Mouse (Mus musculus) MEL (cell line): Measurements from ENCODE around the gene Plau. TPM values are rescaled to one million over a fixed set of nuclear protein-coding genes. Genes with fewer than 3 reads are reported as not detected.

Source experiments
- DNase-seq: peaks from one replicate; pipeline ENCODE4 v3.0.0; 2011; ENCODE audit warnings: low read depth, low spot score
- H3K27ac ChIP-seq: 2 replicates; pipeline ENCODE4 v1.5.1; 2012; ENCODE audit warnings: low read depth, mild to moderate bottlenecking, control low read depth, low read length, moderate library complexity; ENCODE audit not compliant: control insufficient read depth
- H3K27me3 ChIP-seq, 2 experiments: fragments of 150-350 bp in 1 of 2; sonication (generic) in 1 of 2; 2 replicates each; pipeline ENCODE4 v1.6.1; 2012; ENCODE audit warnings: low read length in 2 of 2, mild to moderate bottlenecking in 2 of 2, improper control_type of control experiment in 1 of 2, moderate library complexity in 1 of 2; ENCODE audit not compliant: insufficient read depth in 2 of 2, control insufficient read depth in 1 of 2
- H3K36me3 ChIP-seq, 2 experiments: 2 replicates each; pipeline ENCODE4 v1.6.1; 2012 to 2014; ENCODE audit warnings: low read length in 2 of 2, improper control_type of control experiment in 1 of 2, inconsistent platforms in 1 of 2, mild to moderate bottlenecking in 1 of 2; ENCODE audit not compliant: insufficient read depth in 2 of 2, control insufficient read depth in 1 of 2
- H3K4me1 ChIP-seq, 2 experiments: fragments of 150-350 bp in 1 of 2; sonication (generic) in 1 of 2; 2 replicates each; pipeline ENCODE4 v1.6.1; 2012; ENCODE audit warnings: low read length in 2 of 2, improper control_type of control experiment in 1 of 2, mild to moderate bottlenecking in 1 of 2; ENCODE audit not compliant: insufficient read depth in 2 of 2, control insufficient read depth in 1 of 2
- H3K4me3 ChIP-seq, 2 experiments: fragments of 150-350 bp in 1 of 2; sonication (generic) in 1 of 2; 2 replicates each; pipeline ENCODE4 v1.5.1; 2012; ENCODE audit warnings: low read depth in 2 of 2, low read length in 2 of 2, mild to moderate bottlenecking in 2 of 2, moderate library complexity in 2 of 2, control low read depth in 1 of 2, improper control_type of control experiment in 1 of 2; ENCODE audit not compliant: control insufficient read depth in 1 of 2, insufficient read depth in 1 of 2
- H3K79me2 ChIP-seq: 2 replicates; pipeline ENCODE4 v1.6.1; 2012; ENCODE audit warnings: mild to moderate bottlenecking, low read length, moderate library complexity; ENCODE audit not compliant: control insufficient read depth, poor library complexity, insufficient read depth
- H3K9ac ChIP-seq: 2 replicates; pipeline ENCODE4 v1.6.1; 2012; ENCODE audit warnings: low read depth, mild to moderate bottlenecking, control low read depth, low read length, moderate library complexity; ENCODE audit not compliant: control insufficient read depth, poor library complexity, severe bottlenecking
- H3K9me3 ChIP-seq: fragments of 150-350 bp; sonication (generic); replicated peaks from 2 replicates; pipeline ENCODE4 v1.6.1; 2012; ENCODE audit warnings: mild to moderate bottlenecking, low read length, improper control_type of control experiment, moderate library complexity; ENCODE audit not compliant: insufficient read depth
- BHLHE40 ChIP-seq: IDR thresholded peaks from 2 replicates; pipeline ENCODE4 v1.6.1; 2012; ENCODE audit warnings: low read depth, mild to moderate bottlenecking, inconsistent platforms, low read length, improper control_type of control experiment, borderline replicate concordance
- CHD1 ChIP-seq: IDR thresholded peaks from 2 replicates; pipeline ENCODE4 v1.6.1; 2012; ENCODE audit warnings: low read depth, mild to moderate bottlenecking, inconsistent platforms, low read length, improper control_type of control experiment
- CTCF ChIP-seq, 3 experiments: IDR thresholded peaks in 2 of 3; conservative IDR thresholded peaks in 1 of 3; 2 replicates each; pipeline ENCODE4 v1.5.1; 2011 to 2012; ENCODE audit warnings: low read length in 3 of 3, low read depth in 2 of 3, mild to moderate bottlenecking in 2 of 3, improper control_type of control experiment in 1 of 3, inconsistent platforms in 1 of 3, mixed read lengths in 1 of 3, moderate library complexity in 1 of 3; ENCODE audit not compliant: control insufficient read depth in 1 of 3, insufficient read depth in 1 of 3, poor library complexity in 1 of 3, severe bottlenecking in 1 of 3
- E2F4 ChIP-seq: IDR thresholded peaks from 2 replicates; pipeline ENCODE4 v1.6.1; 2011; ENCODE audit warnings: low read depth, low read length, improper control_type of control experiment, borderline replicate concordance
- EP300 ChIP-seq, 2 experiments: IDR thresholded peaks; 2 replicates each; pipeline ENCODE4 v1.6.1; 2011; ENCODE audit warnings: improper control_type of control experiment in 2 of 2, low read length in 2 of 2, low read depth in 1 of 2, mild to moderate bottlenecking in 1 of 2
- ETS1 ChIP-seq: IDR thresholded peaks from 2 replicates; pipeline ENCODE4 v1.6.1; 2012; ENCODE audit warnings: low read depth, mild to moderate bottlenecking, inconsistent platforms, low read length, improper control_type of control experiment, moderate library complexity
- GATA1 ChIP-seq: IDR thresholded peaks from 2 replicates; pipeline ENCODE4 v1.6.1; 2011; ENCODE audit warnings: low read depth, low read length, improper control_type of control experiment
- KAT2A ChIP-seq: conservative IDR thresholded peaks from 2 replicates; pipeline ENCODE4 v1.6.1; 2012; ENCODE audit warnings: low read depth, low read length, improper control_type of control experiment, inconsistent platforms
- MAX ChIP-seq: IDR thresholded peaks from 2 replicates; pipeline ENCODE4 v1.6.1; 2011; ENCODE audit warnings: low read length, improper control_type of control experiment
- MAZ ChIP-seq: IDR thresholded peaks from 2 replicates; pipeline ENCODE4 v1.6.1; 2012; ENCODE audit warnings: low read depth, mild to moderate bottlenecking, inconsistent platforms, low read length, improper control_type of control experiment
- MXI1 ChIP-seq: IDR thresholded peaks from 2 replicates; pipeline ENCODE4 v1.6.1; 2011; ENCODE audit warnings: mild to moderate bottlenecking, low read depth, low read length, improper control_type of control experiment
- MYB ChIP-seq: IDR thresholded peaks from 2 replicates; pipeline ENCODE4 v1.6.1; 2011; ENCODE audit warnings: mild to moderate bottlenecking, low read depth, low read length, improper control_type of control experiment
- MYC ChIP-seq: IDR thresholded peaks from 2 replicates; pipeline ENCODE4 v1.6.1; 2011; ENCODE audit warnings: low read depth, mild to moderate bottlenecking, low read length, improper control_type of control experiment, moderate library complexity
- POLR2A ChIP-seq, 2 experiments: IDR thresholded peaks; 2 replicates each; pipeline ENCODE4 v1.6.1; 2011 to 2012; ENCODE audit warnings: low read length in 2 of 2, mild to moderate bottlenecking in 2 of 2, control low read depth in 1 of 2, improper control_type of control experiment in 1 of 2, low read depth in 1 of 2, moderate library complexity in 1 of 2; ENCODE audit not compliant: control insufficient read depth in 1 of 2, insufficient read depth in 1 of 2, poor library complexity in 1 of 2
- POLR2AphosphoS2 ChIP-seq: IDR thresholded peaks from 2 replicates; pipeline ENCODE4 v1.6.1; 2011; ENCODE audit warnings: low read length, improper control_type of control experiment
- POLR2AphosphoS5 ChIP-seq: IDR thresholded peaks from 2 replicates; pipeline ENCODE4 v1.6.1; 2012; ENCODE audit warnings: low read depth, borderline replicate concordance, mild to moderate bottlenecking, inconsistent platforms, low read length, moderate library complexity, mixed read lengths
- RAD21 ChIP-seq: IDR thresholded peaks from 2 replicates; pipeline ENCODE4 v1.6.1; 2011; ENCODE audit warnings: mild to moderate bottlenecking, low read depth, low read length, improper control_type of control experiment
- RCOR1 ChIP-seq: IDR thresholded peaks from 2 replicates; pipeline ENCODE4 v1.6.1; 2012; ENCODE audit warnings: low read depth, mild to moderate bottlenecking, inconsistent platforms, low read length, improper control_type of control experiment
- SMC3 ChIP-seq: IDR thresholded peaks from 2 replicates; pipeline ENCODE4 v1.6.1; 2011; ENCODE audit warnings: low read depth, low read length, improper control_type of control experiment
- TAL1 ChIP-seq: IDR thresholded peaks from 2 replicates; pipeline ENCODE4 v1.6.1; 2012; ENCODE audit warnings: mild to moderate bottlenecking, inconsistent platforms, low read length, moderate library complexity, mixed read lengths
- TBP ChIP-seq: IDR thresholded peaks from 2 replicates; pipeline ENCODE4 v1.8.0; 2011; ENCODE audit warnings: low read depth, low read length, improper control_type of control experiment
- UBTF ChIP-seq: IDR thresholded peaks from 2 replicates; pipeline ENCODE4 v1.6.1; 2012; ENCODE audit warnings: low read depth, mild to moderate bottlenecking, inconsistent platforms, low read length, improper control_type of control experiment, moderate library complexity, borderline replicate concordance; ENCODE audit not compliant: insufficient read depth
- USF2 ChIP-seq, 2 experiments: IDR thresholded peaks; 2 replicates each; pipeline ENCODE4 v1.6.1; 2011 to 2012; ENCODE audit warnings: improper control_type of control experiment in 2 of 2, low read length in 2 of 2, borderline replicate concordance in 1 of 2, inconsistent platforms in 1 of 2, low read depth in 1 of 2, mild to moderate bottlenecking in 1 of 2; ENCODE audit not compliant: insufficient read depth in 1 of 2
- ZMIZ1 ChIP-seq: IDR thresholded peaks from 2 replicates; pipeline ENCODE4 v1.6.1; 2012; ENCODE audit warnings: low read depth, mild to moderate bottlenecking, inconsistent platforms, low read length, improper control_type of control experiment, moderate library complexity
- ZNF384 ChIP-seq: IDR thresholded peaks from 2 replicates; pipeline ENCODE4 v1.6.1; 2012; ENCODE audit warnings: low read depth, mild to moderate bottlenecking, inconsistent platforms, low read length, improper control_type of control experiment
- polyA plus RNA-seq, 2 experiments: library from polyadenylated mRNA; stranded (reverse) in 1 of 2; unstranded in 1 of 2; fragments of >175 nt in 1 of 2; fragments of >200 nt in 1 of 2; gene quantifications; 2 replicates each; pipeline versions ENCODE4 v1.2.1 to v1.2.4; 2012; ENCODE audit warnings: low replicate concordance in 2 of 2, low read depth in 1 of 2; ENCODE audit not compliant: insufficient read length in 2 of 2, insufficient read depth in 1 of 2, missing spikeins in 1 of 2
- total RNA-seq: library from RNA; depleted of rRNA; stranded (reverse); fragments of 300-350 nt; gene quantifications from 2 replicates; pipeline ENCODE4 v1.2.3, GENCODE M21; 2012

The Plau gene
- total and polyA plus RNA-seq, 3 experiments: 0.04 TPM; not detected in 2

DNA sequence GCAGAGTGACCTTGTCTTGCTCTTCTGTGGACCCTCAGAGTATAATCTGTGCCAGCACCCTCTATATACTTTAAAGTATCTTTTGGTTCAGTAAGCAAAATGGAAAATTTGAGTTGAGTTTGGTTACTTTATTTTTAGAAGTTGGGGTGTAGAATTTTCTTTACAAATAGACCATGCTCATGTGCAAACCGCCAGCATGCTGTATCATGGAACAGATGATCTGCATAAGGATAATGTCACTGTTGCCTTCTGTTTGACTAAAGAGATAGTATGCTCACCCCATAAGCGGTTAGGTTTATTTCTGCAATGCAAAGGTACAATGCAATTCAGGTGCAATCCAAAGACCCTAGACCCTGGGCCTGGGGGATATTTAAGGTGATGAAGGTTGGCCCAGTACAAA, 10.9 kb upstream of the Plau start:
- Histone ChIP-seq H3K4me3 (no peak overlapping the region), H3K9ac (no peak overlapping the region), H3K9me3 (no peaks in the 10 kb centered on the region), H3K27me3 (peaks cover 3 to 5% of the 10 kb centered on the region in 2 experiments; a peak in 3 of 4 replicates), H3K4me1 (peaks cover 2 to 4% of the 10 kb centered on the region in 2 experiments; a peak in 3 of 4 replicates), H3K79me2 (no peaks in the 10 kb centered on the region), H3K36me3 (peaks cover 0 to 4% of the 10 kb centered on the region in 2 experiments; a peak in 1 of 4 replicates), H3K27ac (no peak overlapping the region)
- DNase-seq: no peak
- TF ChIP-seq MAX (no peak), POLR2AphosphoS2 (no peak), USF2 (IDR thresholded peaks at IDR 0.05; ENCODE audit: borderline replicate concordance in 1 of 2, insufficient read depth in 1 of 2, low read depth in 1 of 2, low read length in 2 of 2) (no peak), TAL1 (no peak), E2F4 (no peak), MYC (no peak), POLR2AphosphoS5 (no peak), EP300 (IDR thresholded peaks at IDR 0.05; ENCODE audit: low read depth in 1 of 2, low read length in 2 of 2) (no peak), ETS1 (no peak), POLR2A (IDR thresholded peaks at IDR 0.05; ENCODE audit: control insufficient read depth in 1 of 2, insufficient read depth in 1 of 2, low read depth in 1 of 2, low read length in 2 of 2, poor library complexity in 1 of 2) (no peak), ZMIZ1 (no peak), KAT2A (no peak), ZNF384 (no peak)

DNA sequence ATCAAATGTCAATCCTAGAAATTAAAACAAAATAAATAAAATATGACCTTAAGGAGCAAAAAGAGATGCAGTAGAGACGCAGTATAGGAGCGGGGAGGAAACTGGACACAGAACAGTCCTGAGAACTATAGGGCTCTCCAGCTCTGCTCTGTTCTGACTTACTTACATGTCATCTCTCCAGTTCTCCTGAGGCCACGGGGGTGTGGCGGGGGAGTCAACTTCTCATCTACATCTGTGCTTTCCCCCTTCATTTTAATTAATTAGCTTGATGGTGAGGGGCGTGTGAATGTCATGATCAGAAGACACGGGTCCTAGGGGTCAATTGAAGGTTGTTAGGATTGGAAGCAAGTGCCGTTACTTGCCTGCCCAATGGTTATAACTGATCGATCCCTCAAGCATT, 9.4 kb upstream of the Plau start:
- H3K27ac ChIP-seq: no peak overlapping the region
- no peak for TF ChIP-seq BHLHE40
- no peak for TF ChIP-seq SMC3
- TF ChIP-seq POLR2AphosphoS2: no peak
- no peak for TF ChIP-seq TAL1
- TF ChIP-seq CTCF (IDR thresholded peaks at IDR 0.05 in 2 of 3, conservative IDR thresholded peaks at IDR 0.05 in 1 of 3; ENCODE audit: control insufficient read depth in 1 of 3, insufficient read depth in 1 of 3, low read depth in 2 of 3, low read length in 3 of 3, poor library complexity in 1 of 3, severe bottlenecking in 1 of 3): no peak
- no peak for TF ChIP-seq GATA1
- TF ChIP-seq RCOR1: no peak
- no peak for TF ChIP-seq TBP
- no peak for TF ChIP-seq MXI1
- no peak for TF ChIP-seq MAZ
- TF ChIP-seq MYB: no peak
- no peak for TF ChIP-seq RAD21
- no peak for TF ChIP-seq CHD1
- no peak for TF ChIP-seq UBTF
- TF ChIP-seq, all 39 proteins: peak for 0
- Histone ChIP-seq H3K27me3 (peaks cover 1 to 2% of the 10 kb centered on the region in 2 experiments; a peak in 3 of 4 replicates), H3K9me3 (no peaks in the 10 kb centered on the region), H3K79me2 (no peaks in the 10 kb centered on the region), H3K9ac (no peak overlapping the region), H3K4me1 (peaks cover 2 to 8% of the 10 kb centered on the region in 2 experiments; a peak in 3 of 4 replicates), H3K36me3 (peaks cover 0 to 4% of the 10 kb centered on the region in 2 experiments; a peak in 1 of 4 replicates), H3K4me3 (no peak overlapping the region)
- no peak for DNase-seq
